Mouse (Mus musculus) lung, postnatal 0 days (tissue): ENCODE results near the gene Cd6. TPM values are rescaled to one million over a fixed set of nuclear protein-coding genes. Genes with fewer than 3 reads are reported as not detected.
A peak's percentile ranks its signal among the peaks of the same experiment; 100 is the strongest.

Experiments used
- ATAC-seq: fragments of 200-750 bp; cut with Nextera tagmentation; 2 replicates; pipeline ENCODE4 v1.8.0; 2017; ENCODE audit warnings: moderate library complexity
- DNase-seq: peaks from one replicate; pipeline ENCODE4 v3.0.0-alpha.2; 2016; ENCODE audit warnings: low spot score
- H3K27ac ChIP-seq: fragments of 300-500 bp; sonication (generic); 2 replicates; pipeline ENCODE4 v1.5.1; 2014; ENCODE audit warnings: antibody characterized with exemption, mild to moderate bottlenecking, low read length, mixed read lengths
- H3K27me3 ChIP-seq: fragments of 300-500 bp; sonication (generic); replicated peaks from 2 replicates; pipeline ENCODE4 v1.6.1; 2014; ENCODE audit warnings: low read length, mixed read lengths; ENCODE audit not compliant: insufficient read depth
- H3K36me3 ChIP-seq: fragments of 300-500 bp; sonication (generic); 2 replicates; pipeline ENCODE4 v1.6.1; 2014; ENCODE audit warnings: low read length, mixed read lengths; ENCODE audit not compliant: insufficient read depth
- H3K4me1 ChIP-seq: fragments of 300-500 bp; sonication (generic); 2 replicates; pipeline ENCODE4 v1.6.1; 2014; ENCODE audit warnings: antibody characterized with exemption, low read depth, low read length, mixed read lengths; ENCODE audit not compliant: insufficient read depth
- H3K4me2 ChIP-seq: fragments of 300-500 bp; sonication (generic); replicated peaks from 2 replicates; pipeline ENCODE4 v1.6.1; 2014; ENCODE audit warnings: low read depth, mild to moderate bottlenecking, low read length, moderate library complexity, mixed read lengths
- H3K4me3 ChIP-seq: fragments of 300-500 bp; sonication (generic); 2 replicates; pipeline ENCODE4 v1.5.1; 2014; ENCODE audit warnings: low read depth, low read length
- H3K9ac ChIP-seq: fragments of 300-500 bp; sonication (generic); replicated peaks from 2 replicates; pipeline ENCODE4 v1.6.1; 2014; ENCODE audit warnings: low read depth, mild to moderate bottlenecking
- H3K9me3 ChIP-seq: fragments of 300-500 bp; sonication (generic); 2 replicates; pipeline ENCODE4 v1.6.1; 2016; ENCODE audit warnings: low read length, mixed read lengths
- CTCF ChIP-seq: IDR thresholded peaks from 2 replicates; pipeline ENCODE4 v1.5.1; 2016; ENCODE audit warnings: antibody characterized with exemption, mild to moderate bottlenecking
- EP300 ChIP-seq: IDR thresholded peaks from 2 replicates; pipeline ENCODE4 v1.6.1; 2016; ENCODE audit warnings: antibody characterized with exemption, mild to moderate bottlenecking, control low read depth
- WGBS: fragments of 180-500 bp; shearing (Covaris S2); extraction: QIAGEN DNeasy Blood & Tissue Kit; methylation state at CpG from one replicate; pipeline ENCODE4 v1.1.7; 2014; 5-methylcytosine and 5-hydroxymethylcytosine counted together
- polyA plus RNA-seq: library from polyadenylated mRNA; unstranded; fragments of >200 nt; fragmentation: Nextera tagmentation; extraction: Ambion mirVana; gene quantifications from 2 replicates; pipeline ENCODE4 v1.2.1, GENCODE M21; 2015

Gene Cd6
- polyA plus RNA-seq, 1 experiment from 2014 or later: not detected

GRCm38 (mm10) chr19:10828321-10828720 is 1.5 kb downstream of the Cd6 start:
- TF ChIP-seq CTCF: no peak
- no peak for TF ChIP-seq EP300
- Histone ChIP-seq H3K9me3 (no peaks in the 10 kb centered on the region), H3K9ac (no peak overlapping the region), H3K4me3 (no peak overlapping the region), H3K36me3 (no peaks in the 10 kb centered on the region), H3K4me1 (no peaks in the 10 kb centered on the region), H3K4me2 (no peak overlapping the region), H3K27ac (no peak overlapping the region), H3K27me3 (no peaks in the 10 kb centered on the region)
- 87% methylated on average over 5 of the region's 5 CpGs for WGBS
- DNase-seq (no peak), ATAC-seq (no peak)

- TF ChIP-seq CTCF (no peak), EP300 (no peak)
- Histone ChIP-seq H3K27ac (no peak overlapping the region), H3K4me2 (no peak overlapping the region), H3K9me3 (no peaks in the 10 kb centered on the region), H3K4me3 (no peak overlapping the region), H3K9ac (no peak overlapping the region), H3K4me1 (no peaks in the 10 kb centered on the region), H3K36me3 (no peaks in the 10 kb centered on the region), H3K27me3 (no peaks in the 10 kb centered on the region)
- 62% methylated on average over 7 of the region's 7 CpGs for WGBS
- no peak for DNase-seq
- ATAC-seq: no peak
Observed at GRCm38 (mm10) chr19:10824061-10824460, 5.8 kb downstream of the Cd6 start.

- TF ChIP-seq CTCF: no peak
- 97% methylated on average over 4 of the region's 4 CpGs for WGBS
Observed at GRCm38 (mm10) chr19:10822534-10822933, 7.3 kb downstream of the Cd6 start.

GRCm38 (mm10) chr19:10821319-10821718 is 8.5 kb downstream of the Cd6 start:
- H3K9ac ChIP-seq: no peak overlapping the region
- WGBS: 71% methylated on average over 7 of the region's 7 CpGs

More at GRCm38 (mm10) chr19:10822534-10822933, 7.3 kb downstream of the Cd6 start:
- Histone ChIP-seq H3K4me2 (no peak overlapping the region), H3K27me3 (no peaks in the 10 kb centered on the region), H3K36me3 (no peaks in the 10 kb centered on the region), H3K9me3 (no peaks in the 10 kb centered on the region), H3K27ac (no peak overlapping the region), H3K4me3 (no peak overlapping the region), H3K9ac (no peak overlapping the region), H3K4me1 (peaks cover 5% of the 10 kb centered on the region; the same call in 1 of the 2 replicates)
- ATAC-seq (no peak), DNase-seq (no peak)

GRCm38 (mm10) chr19:10818217-10818946 is 11.5 kb downstream of the Cd6 start:
- H3K27ac ChIP-seq: peak overlapping the region; percentile 27; the same call in 1 of the 2 replicates
- ATAC-seq (peak; percentile 95), DNase-seq (peak; percentile 93)

More at GRCm38 (mm10) chr19:10821319-10821718, 8.5 kb downstream of the Cd6 start:
- Histone ChIP-seq H3K4me2 (no peak overlapping the region), H3K4me3 (no peak overlapping the region), H3K27me3 (no peaks in the 10 kb centered on the region), H3K27ac (no peak overlapping the region), H3K9me3 (no peaks in the 10 kb centered on the region), H3K4me1 (peaks cover 5% of the 10 kb centered on the region; the same call in 1 of the 2 replicates), H3K36me3 (no peaks in the 10 kb centered on the region)
- TF ChIP-seq EP300: no peak
- no peak for TF ChIP-seq CTCF
- no peak for ATAC-seq
- no peak for DNase-seq

GRCm38 (mm10) chr19:10816462-10816861 is 13.4 kb downstream of the Cd6 start:
- TF ChIP-seq CTCF (no peak), EP300 (no peak)
- peaks cover 5% of the 10 kb centered on the region; the same call in 1 of the 2 replicates for H3K4me1 ChIP-seq
- ATAC-seq: no peak

More at GRCm38 (mm10) chr19:10818217-10818946, 11.5 kb downstream of the Cd6 start:
- peaks cover 5% of the 10 kb centered on the region; the same call in 1 of the 2 replicates for H3K4me1 ChIP-seq
- H3K9ac ChIP-seq: no peak overlapping the region
- peak overlapping the region; percentile 23 for H3K4me3 ChIP-seq
- WGBS: 15% methylated on average over 17 of the region's 17 CpGs
- peak overlapping the region; percentile 42 for H3K4me2 ChIP-seq
- no peaks in the 10 kb centered on the region for H3K27me3 ChIP-seq
- H3K36me3 ChIP-seq: no peaks in the 10 kb centered on the region
- no peaks in the 10 kb centered on the region for H3K9me3 ChIP-seq
- TF ChIP-seq CTCF: no peak
- no peak for TF ChIP-seq EP300

More at GRCm38 (mm10) chr19:10816462-10816861, 13.4 kb downstream of the Cd6 start:
- H3K9me3 ChIP-seq: no peaks in the 10 kb centered on the region
- H3K4me3 ChIP-seq: no peak overlapping the region
- no peaks in the 10 kb centered on the region for H3K36me3 ChIP-seq
- no peak for DNase-seq
- no peak overlapping the region for H3K4me2 ChIP-seq
- H3K9ac ChIP-seq: no peak overlapping the region
- 38% methylated on average over 2 of the region's 2 CpGs for WGBS
- H3K27ac ChIP-seq: no peak overlapping the region
- H3K27me3 ChIP-seq: no peaks in the 10 kb centered on the region
